Mouse (Mus musculus): ENCODE results near the gene Inafm1.
"Not testable (repeated sequence)": the region's sequence is repeated elsewhere in the genome, so short reads cannot be mapped to it uniquely, and the experiment has no call there.

Gene Inafm1

DNA sequence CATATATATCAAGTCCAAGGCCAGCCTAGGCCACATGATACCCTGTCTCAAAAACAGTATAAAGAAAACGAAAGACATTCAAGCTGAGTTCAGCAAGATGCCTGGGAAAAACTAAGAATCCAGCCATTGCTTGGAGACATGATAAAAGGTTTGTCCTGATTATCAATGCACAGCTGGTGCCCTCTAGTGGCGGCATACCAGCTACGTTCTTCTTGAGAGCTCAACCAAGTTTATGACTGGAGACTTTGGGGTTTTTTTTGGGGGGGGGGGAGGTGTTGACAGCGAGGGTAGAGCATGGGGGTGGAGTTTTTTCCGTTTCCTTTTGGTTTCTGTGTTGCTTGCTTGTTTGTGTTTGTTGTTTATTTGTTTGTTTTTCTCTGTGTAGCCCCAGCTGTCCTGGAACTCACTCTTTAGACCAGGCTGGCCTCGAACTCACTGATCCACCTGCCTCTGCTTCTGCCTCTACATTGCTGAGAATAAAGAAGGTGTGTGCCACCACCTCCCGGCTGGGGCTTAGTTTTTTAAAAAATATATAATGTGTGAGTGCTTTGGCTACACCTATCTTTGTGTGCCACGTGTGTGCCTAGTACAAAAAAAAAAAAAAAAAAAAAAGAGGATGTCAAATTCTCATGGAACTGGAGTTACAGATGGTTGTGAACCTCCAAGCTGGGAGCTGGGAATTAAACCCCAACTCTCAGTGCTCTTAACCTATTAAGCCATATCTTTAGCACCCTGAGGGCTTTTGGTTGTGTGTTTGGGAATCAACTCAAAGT is 10.2 kb downstream of the Inafm1 start:
- DNase-seq (ENCODE audit: low read depth, low spot score) = peak; percentile 82

DNA sequence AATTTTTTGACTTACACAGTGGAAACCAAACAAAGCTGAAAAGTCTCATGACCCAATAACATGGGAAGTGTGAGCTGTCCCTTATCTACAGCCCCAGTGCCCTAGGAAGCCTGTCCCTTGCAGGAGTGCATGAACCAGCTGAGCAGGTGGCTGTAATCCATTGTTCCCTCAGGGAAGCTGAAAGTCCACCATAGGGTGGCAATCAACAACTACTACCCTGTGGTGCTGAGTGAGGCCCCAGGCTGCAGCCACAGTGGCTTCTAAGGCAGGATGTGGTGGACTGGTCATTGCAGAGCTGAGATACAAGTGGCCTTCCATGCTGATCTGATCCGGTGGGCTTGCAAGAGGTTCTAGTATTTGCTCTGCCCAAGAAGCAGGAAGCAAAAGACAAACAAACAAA is 12.3 kb downstream of the Inafm1 start:
- DNase-seq (ENCODE audit: low read depth, low spot score) = no peak

DNA sequence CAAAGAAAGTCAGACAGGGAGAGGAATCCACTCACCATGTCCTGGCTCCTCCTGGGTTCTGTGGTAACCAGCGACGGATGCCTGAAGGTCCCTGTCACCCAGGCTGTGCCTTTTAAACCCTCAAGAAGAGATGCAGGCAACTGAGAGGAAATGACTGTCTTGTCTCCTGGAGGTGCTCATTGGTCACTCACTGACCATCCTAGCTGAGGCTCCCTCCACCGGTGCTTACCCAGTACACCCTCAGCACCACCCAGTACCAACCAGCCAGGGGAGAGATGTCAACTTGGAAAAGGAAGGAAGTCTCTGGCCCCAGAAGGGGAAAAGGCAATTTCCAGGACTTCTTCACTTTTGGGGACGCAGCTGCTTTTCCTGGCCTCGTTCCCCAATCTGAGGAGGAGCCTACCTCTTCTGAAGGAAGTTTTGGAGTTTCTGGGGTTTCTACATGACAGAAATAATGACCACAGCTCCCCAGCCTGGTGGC is 14.3 kb downstream of the Inafm1 start, which contains the start of gene C5ar1:
Gene C5ar1, minus strand, starts transcription at position 431 of the 481 bp plus-strand sequence.
- DNase-seq (ENCODE audit: low read depth, low spot score) = no peak

DNA sequence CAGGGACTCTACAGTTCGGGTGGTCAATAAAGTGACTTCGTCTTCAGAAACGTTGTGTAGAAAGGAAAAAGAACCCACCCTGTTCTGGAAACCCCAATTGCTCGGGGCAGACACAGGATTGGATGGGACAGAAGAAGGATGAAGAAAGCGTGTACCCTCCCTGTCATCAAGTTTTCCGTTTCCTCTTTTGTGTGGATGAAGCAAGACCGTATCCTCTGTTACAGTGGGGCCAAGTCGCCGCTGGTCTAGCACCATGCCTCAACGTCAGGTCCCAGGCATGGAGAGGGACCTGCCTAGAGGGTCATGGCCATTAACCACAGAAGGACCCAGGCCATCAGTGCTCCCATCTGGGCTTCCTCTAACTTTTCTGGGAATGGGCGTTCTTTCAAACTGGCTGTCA is 15.6 kb downstream of the Inafm1 start:
- no peak for DNase-seq (ENCODE audit: low read depth, low spot score)

DNA sequence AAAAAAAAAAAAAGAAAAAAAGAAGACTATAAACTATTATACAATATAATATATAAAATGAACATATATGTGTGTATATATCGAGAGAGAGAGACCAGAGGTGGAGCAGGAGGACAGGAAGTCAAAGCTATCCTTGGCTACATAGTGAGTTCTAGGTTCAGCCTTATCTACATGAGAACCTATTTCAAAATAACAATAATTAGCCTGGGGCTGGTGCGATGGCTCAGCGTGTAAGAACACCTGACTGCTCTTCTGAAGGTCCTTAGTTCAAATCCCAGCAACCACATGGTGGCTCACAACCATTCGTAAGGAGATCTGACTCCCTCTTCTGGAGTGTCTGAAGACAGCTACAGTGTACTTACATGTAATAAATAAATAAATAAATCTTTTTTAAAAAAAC is 17.5 kb downstream of the Inafm1 start:
- not testable (repeated sequence) for DNase-seq (ENCODE audit: low read depth, low spot score)

DNA sequence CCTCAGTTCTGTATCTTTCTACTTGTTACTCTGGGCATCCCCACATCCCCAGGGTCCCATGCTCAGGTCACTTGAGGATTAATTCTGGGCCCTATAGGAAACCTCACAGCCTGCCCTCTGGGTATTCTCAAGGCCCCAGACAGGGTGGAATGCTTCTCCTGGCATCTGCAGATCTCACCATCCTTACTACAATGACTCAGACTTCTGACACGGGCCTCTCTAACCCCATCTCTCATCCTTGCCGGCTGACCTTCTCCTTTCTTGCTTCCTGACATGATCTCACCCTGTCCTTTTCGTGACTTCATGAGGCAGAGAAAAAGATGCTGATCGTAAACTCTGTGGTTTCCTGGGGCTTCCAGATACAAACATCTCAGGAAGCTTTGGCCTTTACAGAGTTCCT is 19.2 kb downstream of the Inafm1 start:
- DNase-seq (ENCODE audit: low read depth, low spot score) = no peak

DNA sequence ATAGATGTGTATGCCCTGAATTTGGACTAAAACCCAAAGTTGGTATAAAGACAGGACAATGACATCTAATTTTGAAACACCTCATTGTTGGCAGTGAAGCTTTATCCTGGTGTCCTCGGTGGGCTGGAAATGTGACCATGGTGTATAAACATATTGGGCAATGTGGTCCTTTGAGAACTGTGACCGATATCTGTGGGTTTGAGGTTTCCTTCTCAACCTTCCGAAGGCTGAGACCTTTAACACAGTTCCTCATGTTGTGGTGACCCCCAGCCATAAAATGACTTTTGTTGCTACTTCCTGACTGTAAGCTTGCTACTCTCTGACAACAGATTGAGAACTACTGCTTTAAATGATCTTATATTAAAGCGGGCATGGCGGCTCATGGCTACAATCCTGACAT is 22.7 kb downstream of the Inafm1 start:
- no peak for DNase-seq (ENCODE audit: low read depth, low spot score)

DNA sequence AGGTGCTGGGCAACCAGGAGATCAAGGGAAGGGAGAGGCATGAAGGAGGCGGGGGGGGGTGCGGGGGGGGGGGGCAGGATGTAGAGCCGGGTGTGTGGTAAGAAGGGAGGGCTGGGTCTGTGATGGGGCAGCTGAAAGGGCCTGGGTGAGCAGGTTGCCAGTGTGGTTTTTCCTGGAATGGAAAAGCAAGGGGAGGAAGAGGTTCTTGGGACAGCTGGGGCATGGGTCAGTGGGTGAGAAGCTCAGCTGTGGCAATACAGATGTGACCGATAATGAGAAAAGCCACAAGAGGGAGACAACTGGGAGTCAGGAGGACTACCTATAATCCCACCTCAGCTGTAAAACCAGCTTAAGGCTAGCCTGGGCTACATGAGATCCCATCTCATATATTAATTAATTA is 27.5 kb downstream of the Inafm1 start:
- no peak for DNase-seq (ENCODE audit: low read depth, low spot score)

DNA sequence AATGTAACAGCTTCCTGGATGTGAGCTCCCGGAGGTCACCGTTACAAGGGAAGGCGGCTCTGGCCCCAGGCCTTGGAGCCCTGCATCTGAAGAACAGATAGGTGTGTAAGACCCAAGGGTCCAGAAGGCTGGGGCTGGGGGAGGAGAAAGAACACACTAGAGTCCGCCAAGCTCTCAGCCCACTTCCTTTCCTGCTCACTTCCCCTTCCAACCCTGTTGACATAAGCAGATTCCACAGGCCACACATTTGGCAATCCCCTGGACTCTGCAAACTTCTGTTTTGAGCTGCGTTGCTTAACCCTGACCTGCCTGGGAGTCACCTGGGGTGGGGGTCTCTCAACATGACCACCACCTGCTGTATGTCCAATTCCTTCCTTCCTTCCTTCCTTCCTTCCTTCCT is 29.4 kb downstream of the Inafm1 start, which contains the start of gene C5ar2:
Gene C5ar2, minus strand, starts transcription at position 88 of the 400 bp plus-strand sequence.
- DNase-seq (ENCODE audit: low read depth, low spot score) = no peak

DNA sequence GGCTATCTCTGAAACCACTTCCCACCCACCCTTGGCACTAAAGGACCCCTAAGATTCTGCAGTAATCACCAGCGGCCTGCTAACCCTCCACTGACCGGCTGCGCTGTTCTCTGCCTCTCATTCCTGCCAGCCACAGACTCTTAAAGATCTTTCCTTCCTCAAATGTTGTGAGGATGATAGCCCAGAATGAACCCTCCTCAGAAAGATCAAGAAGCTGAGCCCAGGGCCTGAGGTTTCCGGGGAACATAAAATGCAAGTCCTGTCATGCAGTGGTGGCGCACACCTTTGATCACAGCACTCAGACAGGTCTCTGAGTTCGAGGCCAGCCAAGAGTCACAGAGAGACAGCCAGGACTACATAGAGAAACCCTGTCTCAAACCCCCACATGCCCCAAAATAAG is 31.2 kb downstream of the Inafm1 start:
- no peak for DNase-seq (ENCODE audit: low read depth, low spot score)

DNA sequence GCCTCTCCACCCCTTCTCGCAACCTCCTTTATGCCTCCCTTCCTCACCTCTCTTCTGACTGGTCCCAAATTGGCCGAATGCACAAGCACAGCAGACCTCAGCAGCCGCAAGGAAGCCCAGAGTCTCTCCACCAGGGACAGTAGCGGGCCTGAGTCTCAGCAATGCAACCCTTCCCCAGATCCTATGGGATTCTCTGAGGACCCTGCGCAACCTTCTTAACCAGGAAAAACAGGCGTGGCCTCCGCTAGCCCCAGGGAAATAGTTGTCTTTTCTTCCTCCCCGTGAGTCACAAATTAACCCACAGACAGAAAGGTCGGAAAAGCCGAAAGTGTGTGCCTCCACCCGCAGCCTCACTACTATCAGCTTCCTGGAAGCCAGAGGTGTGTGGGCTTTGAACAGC is 31.6 kb downstream of the Inafm1 start:
- DNase-seq (ENCODE audit: low read depth, low spot score) = no peak

DNA sequence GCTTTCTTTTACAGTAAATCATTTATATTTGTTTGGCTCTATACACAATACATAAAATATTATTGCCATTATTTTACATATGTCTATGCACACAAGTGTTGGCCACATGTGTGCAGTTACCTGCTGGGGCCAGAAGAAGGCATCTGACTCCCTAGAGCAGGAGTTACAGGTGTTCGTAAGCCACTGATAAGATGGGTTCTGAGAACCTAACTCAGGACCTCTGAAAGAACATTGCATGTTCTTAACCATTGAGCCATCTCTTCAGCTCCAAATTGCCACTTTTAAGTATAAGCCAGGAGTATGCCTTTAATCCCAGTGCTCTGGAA is 32.5 kb downstream of the Inafm1 start:
- DNase-seq (ENCODE audit: low read depth, low spot score) = no peak

DNA sequence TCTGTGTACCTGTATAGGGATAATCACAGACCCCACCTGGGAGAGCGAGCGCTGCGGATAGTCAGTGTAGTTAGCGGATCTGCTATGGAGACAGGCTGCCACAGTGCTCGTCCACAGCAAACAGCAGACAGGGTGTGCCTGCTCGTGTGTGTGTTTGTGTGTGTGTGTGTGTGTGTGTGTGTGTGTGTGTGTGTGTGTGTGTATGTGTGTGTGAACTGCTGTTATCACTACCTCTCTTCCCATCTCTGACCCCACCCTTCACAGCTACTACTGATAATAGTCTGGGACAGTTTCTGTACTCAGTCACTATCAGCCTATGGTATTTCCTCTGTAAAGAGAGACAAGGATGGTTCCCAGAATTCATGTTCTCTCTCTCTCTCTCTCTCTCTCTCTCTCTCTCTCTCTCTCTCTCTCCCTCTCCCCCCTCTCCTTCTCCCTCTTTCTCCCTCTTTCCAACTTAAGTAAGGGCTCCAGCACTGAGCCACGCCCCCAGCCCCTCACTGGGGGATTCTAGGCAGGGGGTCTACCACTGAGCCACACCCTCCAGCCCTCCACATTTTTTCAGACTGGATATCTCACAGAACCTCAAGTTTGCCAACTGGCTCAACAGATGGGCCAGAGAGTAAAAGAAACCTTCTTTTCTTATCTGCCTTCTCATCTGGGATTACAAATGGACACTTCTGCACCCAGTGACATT is 33.0 kb downstream of the Inafm1 start:
- DNase-seq (ENCODE audit: low read depth, low spot score) = no peak

DNA sequence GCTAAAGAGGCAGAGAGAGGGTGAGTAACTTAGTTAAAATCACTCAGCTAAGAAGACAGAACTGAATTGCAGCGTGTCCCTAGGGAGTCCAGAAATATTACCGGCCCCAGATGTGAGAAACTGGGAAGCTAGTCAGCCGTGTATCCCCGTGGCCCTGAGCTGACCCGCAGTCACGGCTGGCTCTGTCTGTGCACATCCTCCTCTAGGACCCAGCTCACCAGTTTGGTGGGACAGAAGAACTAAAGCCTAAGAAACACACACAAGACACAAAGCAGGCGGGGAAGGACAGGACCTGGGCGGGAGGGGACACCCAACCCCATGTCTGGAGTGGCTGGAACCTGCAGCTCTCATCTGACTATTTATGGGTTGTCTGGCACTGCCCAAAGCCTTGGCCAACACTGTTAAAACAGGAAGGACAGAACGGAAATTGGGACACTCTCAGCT is 33.8 kb downstream of the Inafm1 start:
- DNase-seq (ENCODE audit: low read depth, low spot score) = peak; percentile 23

DNA sequence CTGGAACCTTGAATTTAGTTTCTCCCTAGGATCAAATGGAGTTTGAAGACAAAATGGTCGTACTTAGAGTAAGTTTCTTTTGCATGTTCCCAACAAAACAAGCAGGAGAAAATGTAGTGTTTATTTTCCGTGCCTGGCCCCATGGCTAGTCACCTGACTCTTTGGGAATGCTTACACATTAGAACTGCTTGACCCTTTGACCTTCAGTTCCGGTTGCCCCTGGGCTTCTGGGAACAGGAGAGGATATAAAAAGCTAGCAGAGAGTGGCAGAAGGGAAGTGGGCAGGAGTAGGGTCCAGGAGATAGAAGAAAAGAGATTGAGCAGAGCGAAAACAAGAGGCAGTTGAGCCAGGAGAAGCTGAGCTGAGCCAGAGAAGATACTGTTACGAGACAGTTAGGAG is 43.5 kb downstream of the Inafm1 start:
- peak; percentile 63 for DNase-seq (ENCODE audit: low read depth, low spot score)

Data from mesoderm, embryonic 11.5 days (tissue).